Mouse (Mus musculus) E14TG2a.4 (cell line): ENCODE measurements around the gene Zmynd8.

ENCODE experiments used
- CTCF ChIP-seq: conservative IDR thresholded peaks from 2 replicates; pipeline ENCODE4 v1.5.1; 2014; ENCODE audit warnings: low read length
- NANOG ChIP-seq: IDR thresholded peaks from 2 replicates; pipeline ENCODE4 v1.6.1; 2014; ENCODE audit warnings: borderline replicate concordance, low read length, mixed read lengths

GRCm38 (mm10) chr2:165884577-165885224 is 14.1 kb downstream of the Zmynd8 start:
- TF ChIP-seq CTCF (no peak), NANOG (peak; percentile 28; the same call in 1 of the 2 replicates)
